Mouse (Mus musculus) common myeloid progenitor, adult 5-6 weeks (primary cell): ENCODE measurements at regions not wholly inside any gene's neighbourhood (a gene's known extent, or its start where the extent isn't known, plus 50 kb on each side); places are given as distances from the start of the nearest gene placed in this dataset.

Experiments used
- ATAC-seq: replicated peaks from 2 replicates; pipeline ENCODE4 v1.8.0; 2016; ENCODE audit warnings: low read depth, mild to moderate bottlenecking, moderate TSS enrichment, inconsistent platforms; ENCODE audit not compliant: poor library complexity, severe bottlenecking

DNA sequence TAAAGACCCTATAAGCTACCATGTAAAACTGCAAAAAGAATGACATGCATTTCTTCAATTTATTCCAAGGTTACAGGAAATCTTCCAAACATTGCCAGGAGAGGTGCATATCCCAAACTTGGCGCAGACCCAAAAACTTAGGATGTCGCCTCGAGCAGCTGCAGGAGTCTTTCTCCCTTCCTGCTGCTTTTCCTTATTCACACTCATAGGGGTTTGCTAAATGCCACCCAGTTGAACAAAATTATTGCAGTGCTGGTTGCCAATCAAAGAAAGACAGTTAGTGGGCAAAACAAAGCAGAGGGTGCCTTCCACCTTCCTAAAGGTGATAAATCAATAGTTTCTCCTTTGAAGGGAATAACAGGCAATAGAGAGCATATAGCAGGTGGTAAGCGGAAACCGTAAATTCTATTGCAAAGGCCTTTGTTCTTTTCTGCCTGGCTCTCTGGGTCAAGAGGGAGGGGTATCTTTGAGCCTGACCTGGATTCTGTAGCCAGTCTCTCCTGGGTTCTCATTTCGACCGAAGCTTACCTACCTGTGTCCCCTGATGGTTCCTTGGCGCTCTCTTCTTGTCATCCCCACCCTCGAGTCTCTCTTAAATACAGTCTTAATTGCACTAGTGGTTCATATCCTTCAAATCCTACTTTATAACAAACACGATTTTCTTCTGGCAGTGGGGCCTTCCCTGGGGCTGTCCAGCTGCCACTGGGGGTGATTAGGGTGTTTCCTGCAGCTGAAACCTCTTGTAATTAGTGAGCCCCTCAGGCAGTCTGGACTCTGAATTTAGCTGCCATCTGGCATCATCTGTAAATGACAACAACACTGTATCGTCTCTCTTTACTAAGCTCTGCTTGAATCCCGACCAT lies 334.5 kb upstream of the Klf12 start:
- no peak for ATAC-seq

DNA sequence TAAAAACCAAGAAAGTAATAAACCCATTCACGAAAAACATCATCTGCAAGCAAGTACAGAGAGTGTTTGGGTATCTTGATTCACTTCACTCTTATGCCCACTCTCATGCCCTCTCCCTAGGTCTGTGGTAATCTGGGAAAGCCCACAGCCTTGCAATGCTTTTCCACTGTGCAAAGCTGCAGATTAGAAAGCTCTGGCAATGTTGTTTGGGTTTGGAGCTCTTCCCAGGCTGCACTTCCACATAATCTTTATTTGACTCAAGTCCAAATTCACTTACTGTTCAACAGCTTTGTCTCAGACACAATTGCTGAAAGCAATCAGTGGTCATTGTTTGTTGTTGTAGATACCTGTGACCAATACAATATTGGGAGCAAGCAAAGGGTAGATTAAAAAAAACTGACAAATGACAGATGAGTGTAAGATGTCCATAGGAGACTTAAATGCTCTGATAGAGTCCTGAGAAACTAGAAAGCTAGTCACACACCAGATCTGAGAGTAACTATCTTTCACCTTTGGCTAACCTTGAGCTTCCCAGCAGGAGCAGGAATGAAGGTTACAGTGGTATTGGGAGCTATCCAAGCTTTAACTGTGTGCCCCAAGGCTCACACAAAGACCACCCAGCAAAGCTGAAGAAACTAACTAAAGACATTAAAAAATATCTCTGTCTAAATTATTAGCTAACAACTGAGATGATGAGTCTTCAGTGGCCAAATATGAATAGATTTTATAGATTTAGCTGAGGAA lies 325.7 kb upstream of the Klf12 start:
- ATAC-seq: no peak

DNA sequence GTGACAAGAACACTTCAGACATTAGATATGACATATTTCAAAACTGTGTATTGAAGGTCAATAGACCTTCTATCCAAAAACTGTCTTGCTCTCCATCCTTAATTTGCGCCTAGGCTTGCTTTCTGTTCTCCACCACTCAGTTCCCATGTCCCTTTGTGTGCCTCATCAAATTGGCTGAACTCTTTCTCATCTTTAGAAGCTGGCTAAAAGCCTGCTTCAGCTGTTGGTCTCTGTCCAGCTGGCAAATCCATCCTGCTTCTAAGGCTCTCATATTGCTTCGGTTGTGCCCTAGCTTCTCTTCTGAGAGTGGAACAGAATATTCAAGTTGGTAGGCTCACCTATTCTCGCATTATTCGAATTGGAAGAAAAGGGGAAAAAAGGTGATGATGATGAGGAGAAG lies 322.6 kb upstream of the Klf12 start:
- ATAC-seq: no peak

DNA sequence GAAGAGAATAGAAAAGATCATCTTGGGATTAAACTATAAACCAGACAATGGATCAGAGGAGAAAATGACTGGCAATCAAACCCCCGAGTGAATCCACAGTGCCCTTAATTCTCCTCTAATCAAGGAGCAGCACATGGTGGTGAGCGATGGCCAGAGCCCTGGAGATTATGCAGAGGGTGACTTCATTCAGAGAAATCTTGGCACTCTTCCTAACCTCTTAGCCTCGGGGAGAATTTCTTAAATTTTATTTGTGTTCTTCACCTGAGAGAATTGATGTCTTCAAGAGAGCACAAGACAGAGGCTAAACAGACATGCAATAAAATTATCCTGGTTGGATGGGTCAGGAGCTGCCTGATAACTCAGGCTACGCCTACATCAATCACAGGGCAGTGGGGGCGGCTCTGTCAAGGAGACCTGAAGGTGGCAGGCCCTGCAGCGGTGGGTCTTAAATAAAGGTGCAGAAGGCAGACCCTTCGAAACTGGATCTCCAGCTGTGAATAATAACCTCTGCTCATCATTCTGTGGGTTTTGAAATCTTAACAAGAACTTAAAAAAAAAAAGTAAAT lies 316.5 kb upstream of the Klf12 start:
- ATAC-seq: no peak

DNA sequence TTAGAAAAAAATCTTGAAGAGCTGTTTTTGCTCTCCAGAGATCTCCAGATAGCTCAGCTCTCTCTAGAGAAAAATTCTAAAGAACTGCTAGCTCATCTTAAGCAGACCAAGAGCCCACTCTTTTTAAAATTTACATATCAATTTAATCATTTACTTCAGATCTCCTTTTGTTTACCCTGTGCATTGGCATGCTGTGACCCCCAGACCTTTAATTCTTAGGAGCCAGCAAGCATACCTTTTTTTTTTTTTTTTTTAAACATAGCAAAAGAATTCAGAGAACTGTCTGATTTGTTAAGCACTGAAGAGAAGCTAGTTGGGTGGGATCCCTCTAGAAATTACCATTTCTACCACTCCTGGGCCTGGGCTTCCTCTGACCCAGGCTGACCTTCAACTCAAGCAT lies 285.5 kb upstream of the Klf12 start:
- no peak for ATAC-seq

DNA sequence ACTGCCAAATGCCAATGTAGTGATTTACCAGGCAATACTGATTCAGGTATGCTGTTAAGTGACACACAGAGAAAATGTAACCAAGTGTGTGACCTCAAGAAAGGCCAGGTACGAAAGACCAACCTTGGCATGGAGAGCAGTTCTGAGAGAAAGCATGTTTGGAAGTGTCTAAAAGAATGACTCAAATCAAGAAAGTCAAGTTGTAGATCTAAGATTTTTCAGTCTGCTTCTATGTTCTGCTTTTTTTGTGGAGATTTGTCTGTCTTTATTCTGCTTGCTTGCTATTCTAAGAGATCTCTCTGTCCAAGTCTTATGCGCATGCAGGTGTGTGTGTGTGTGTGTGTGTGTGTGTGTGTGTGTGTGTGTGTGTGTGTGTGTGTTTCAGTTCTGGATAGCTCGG lies 277.4 kb upstream of the Klf12 start:
- ATAC-seq: no peak

DNA sequence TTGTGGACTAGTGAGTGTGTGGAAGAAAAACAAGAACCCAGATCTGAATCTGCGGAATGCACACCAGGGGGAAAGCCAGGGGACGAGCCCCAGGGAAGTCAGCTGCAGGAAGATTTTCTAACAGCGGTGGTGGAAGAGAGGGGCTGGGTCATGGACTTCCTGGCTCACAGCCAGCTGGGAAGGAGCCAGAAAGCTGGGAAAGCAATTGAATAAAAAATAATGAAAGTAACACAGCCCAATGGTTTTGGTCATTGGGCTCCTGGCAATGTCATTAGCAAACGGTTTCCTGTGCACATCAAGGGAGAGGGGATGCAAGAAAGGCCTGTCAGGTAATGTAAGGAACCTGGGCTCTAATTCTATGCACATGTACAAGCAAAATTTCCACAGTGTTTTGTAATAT lies 273.9 kb upstream of the Klf12 start:
- no peak for ATAC-seq

DNA sequence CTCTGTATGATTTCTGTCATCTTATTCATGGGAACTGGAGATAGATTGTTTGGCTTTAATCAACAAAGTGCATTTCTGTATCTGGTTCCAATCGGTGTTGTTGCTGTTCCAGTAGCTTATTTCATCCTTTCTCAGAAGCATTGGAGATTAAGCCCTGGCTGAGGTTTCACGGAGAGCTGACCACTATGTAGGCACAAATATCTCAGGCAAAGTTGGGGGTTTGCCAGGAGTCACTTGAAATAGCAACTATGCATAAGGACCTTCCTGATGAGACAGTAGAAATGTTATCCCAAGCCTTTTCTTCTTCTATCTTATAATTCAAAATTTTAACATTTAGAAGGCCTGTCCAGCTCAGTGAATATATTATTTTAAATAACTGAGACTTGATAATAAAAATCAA lies 268.0 kb upstream of the Klf12 start:
- ATAC-seq: no peak

DNA sequence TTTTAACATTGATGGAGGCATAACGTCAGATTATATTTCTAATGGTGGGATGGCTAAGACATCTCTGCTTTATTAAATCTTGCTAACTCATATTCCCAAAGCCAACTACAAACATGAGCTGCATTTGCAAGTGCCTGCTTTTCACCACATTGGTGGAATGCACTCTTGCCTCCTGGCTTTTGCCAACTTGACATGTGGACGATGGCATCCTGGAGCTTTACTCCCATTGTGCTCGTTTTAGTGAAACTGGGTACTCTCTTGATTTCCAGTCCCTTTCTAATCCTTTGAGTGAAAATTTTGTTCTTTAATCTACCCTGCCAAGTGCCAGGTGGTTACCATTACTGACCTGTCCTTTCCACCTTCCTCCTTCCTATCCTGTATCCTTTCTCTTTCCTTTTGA lies 265.8 kb upstream of the Klf12 start:
- no peak for ATAC-seq

DNA sequence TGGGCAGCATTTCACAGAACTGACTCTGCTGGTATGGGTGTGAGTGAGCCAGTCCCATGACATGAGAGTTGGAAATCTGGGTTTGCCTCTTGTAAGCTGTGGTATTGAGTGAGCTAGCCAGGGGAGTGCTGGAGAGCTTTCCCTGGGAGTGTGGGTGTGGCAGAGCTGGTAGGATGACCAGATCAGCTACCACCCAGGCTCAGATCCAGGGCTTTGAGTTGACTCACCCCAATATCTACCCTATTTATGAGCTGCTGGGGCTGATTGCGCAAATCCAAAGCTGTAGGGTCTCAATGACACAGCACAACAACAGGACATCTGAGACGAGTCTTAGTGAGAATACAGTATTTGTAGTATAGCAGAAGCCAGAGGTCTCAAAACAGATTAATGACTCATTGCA lies 245.7 kb upstream of the Klf12 start:
- ATAC-seq: no peak

DNA sequence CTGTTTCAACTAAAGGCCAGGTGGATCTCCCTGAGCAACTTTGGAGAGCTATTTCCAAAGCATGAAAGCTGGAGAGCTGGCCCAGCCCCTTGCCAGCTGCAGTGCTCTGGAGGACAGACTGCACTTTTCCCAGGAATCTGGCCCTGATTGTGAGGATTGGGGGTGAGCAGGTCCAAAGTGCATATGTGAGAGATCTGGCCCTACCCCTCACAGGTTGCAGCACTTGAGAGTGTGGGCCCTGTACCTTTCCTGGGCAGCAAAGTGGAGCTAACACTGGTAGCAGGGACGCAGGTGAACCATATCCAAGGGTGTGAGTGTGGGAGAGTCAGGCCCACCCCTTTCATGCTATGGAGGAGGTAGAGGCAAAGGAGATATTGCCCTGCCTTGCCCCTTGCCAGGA lies 245.3 kb upstream of the Klf12 start:
- ATAC-seq: no peak

DNA sequence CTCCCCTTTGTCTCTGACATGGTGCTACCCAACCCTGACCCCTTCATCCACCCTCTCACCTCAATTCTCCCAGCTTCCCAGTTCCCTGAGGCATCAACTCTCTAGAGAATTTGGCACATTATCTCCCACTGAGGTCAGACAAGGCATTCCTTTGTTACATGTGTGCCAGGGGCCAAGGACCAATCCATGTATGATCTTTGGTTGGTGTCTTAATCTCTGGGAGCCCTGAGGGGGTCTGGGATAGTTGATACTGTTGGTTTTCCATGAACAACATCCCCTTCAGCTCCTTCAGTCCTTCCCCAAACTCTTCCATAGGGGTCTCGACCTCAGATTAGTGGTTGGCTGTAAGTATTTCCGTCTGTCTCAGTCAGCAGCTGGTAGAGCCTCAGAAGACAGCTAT lies 224.9 kb upstream of the Klf12 start:
- no peak for ATAC-seq

DNA sequence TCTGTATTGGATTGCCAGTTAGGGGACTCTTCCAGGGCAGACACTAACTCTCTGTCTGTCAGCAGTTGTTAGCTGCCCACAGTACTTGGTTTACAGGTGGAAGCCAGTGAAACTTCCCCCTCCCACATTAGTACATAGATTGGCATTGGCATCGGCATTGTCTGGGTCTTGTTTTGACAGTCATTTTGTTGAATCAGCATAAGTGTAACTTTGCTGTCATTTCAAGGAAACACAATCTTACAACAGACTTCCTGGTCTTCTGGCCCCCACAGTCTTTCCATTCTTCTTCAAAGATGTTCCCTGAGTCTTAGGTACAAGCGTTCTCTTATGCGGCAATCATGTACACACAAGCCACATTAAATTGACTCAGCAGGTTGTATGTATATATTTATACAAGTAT lies 223.6 kb upstream of the Klf12 start:
- ATAC-seq: no peak

DNA sequence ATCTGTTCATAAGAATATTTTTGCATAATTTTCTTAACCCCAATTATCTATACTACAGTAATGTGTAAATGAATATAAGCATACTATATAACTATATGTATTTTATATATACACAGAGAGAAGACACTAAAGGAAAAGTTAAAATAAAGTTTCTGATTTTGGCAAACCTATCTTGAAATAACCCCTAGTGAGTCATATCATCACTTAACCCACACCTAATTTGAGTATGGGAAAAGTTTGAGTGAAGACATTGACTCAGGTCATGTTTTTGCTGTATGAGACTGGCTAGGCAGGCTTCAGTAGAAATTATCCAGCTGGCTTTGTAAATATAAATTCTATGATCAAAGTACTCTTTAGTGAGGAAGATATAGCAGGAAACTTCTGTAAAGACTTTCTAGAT lies 223.1 kb upstream of the Klf12 start:
- no peak for ATAC-seq

DNA sequence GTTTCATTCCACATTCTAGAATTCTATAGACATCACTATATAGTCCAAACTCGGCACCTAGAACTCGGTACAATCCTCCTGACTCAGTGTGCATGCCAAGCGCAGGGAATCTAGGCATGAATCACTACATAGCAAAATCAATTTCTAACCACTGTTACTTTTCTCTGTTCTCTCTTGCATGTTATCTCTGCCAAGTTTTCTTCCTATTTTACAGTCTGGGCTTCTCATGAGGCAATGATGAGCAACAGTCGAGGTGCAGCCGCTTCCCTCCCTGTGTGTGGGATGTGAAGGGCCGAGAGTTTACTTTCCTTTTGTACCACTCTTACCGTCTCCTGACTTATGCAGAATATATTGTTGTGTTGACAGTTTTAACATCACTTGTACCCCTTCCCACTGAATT lies 204.4 kb upstream of the Klf12 start:
- ATAC-seq: no peak

DNA sequence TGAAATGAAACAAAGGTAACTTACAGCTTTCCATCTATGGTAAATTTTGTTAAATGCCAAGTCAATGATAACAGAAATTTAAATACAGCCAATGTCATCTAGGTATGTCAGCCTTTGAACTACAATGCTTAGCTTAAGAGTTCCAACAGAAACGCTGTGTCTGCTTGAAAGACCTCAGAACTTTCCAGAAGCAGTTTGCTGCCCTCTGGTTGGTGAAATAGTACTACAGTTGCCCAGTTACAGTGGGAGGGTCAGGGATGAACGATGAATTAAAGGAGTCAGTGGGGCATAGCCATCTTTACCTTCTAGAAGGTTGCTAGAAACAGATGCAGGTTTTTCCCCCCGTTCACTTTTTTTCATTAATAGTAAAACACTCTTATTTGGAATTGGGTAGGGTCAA lies 201.0 kb upstream of the Klf12 start:
- peak; percentile 72 for ATAC-seq

DNA sequence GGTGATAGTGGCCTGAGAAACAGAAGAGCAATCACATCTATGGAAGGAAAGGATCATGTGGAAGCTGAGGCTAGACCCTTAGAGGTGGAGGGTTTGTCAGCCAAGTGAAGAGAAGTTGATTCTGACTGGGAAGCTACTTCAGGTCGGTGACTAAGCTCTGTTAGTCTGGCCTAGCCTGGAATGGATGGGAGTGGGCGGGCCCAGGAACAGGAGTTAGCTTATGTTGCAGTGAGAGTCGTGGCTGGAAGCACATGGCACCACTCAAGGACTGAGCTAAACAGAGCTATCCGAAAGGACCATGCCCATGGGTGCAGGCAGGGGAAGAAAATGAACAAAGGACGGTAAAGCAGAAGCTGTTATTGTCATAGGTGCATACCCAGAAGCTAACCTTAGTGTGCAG lies 199.6 kb upstream of the Klf12 start:
- ATAC-seq: no peak

DNA sequence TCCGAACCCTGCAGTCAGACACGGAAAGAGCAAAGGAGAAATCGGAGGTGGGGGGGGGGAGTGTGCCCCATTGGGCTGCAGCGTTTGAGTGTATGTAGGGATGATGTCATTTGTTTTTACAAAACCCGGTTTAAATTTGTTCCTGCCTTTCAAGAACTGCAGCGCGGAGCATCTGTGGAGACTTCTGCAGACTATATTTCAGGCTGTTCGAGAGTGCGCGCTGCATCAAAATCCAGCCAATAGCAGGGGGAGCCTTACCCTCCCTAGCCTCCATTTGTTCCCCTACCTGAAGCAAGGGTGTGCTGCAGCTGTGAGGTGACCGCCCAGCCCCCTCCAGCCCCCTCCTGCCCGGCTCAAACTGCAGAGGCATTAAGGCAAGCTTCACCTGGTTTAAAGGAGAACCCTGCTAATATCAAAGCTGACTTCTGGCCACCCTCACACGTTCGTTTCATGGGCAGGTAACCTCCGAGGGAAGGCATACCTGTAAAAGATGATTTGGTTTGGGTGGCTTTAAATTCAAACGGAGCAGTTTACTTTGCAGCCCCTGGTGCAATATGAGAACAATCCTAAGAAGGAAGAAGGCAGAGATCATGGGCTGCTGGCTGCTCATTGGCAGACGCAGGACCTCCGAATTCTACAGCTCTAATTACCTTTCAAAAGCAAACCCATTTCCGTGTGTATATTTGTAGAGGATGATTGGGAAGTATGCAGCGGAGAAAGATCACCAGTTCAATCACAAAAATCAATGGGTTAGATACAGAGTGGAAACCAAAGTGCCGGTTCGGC lies 193.3 kb upstream of the Klf12 start:
- ATAC-seq: 0 out of 2 replicates have a peak, but pooled peaks have one; percentile 11

DNA sequence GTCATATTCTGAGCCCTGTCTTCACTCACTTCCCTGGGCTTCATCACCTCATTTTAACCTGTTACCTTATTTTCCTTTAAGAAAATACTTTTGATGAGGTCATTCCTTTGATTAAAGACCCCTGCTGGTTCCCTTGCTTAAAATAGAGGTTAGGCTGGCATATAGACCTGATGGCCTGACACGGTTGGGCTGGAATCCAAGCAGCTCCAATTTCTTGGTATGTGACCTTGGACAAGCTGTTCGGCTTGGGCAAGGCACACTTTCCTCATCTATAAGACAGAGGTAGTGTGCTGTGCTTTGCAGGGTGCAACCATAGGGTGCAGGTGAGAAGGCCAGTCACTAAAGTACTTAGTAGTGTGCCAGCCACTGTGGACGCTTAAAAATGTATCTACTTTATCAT lies 183.8 kb upstream of the Klf12 start:
- no peak for ATAC-seq

DNA sequence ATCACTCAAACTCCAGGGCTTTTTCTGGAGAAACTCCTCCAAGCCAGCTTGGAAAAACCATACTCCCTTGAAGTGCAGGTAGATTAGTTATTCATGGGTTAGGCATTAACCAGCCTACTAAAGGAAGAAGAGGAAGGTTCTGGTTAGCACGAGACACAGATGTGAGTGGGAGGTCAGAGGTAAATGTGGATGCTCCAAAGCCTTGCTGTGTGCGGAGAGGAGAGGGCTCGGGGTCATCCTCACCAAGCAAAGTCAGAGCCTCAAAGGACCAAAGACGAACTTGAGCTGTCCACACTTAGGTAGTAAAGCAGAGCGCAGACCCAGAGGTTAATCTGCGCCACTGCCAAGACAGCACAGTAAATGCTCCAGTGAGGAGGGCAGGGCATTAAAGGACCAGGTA lies 177.8 kb upstream of the Klf12 start:
- ATAC-seq: no peak
